Mouse (Mus musculus) liver, embryonic 18 days (tissue): ENCODE results near the gene Gm16513. TPM values are rescaled to one million over a fixed set of nuclear protein-coding genes. Genes with fewer than 3 reads are reported as not detected.

ENCODE experiments used
- polyA plus RNA-seq: library from polyadenylated mRNA; depleted of rRNA; stranded (reverse); fragments of >200 nt; gene quantifications from 2 replicates; pipeline ENCODE4 v1.2.3, GENCODE M21; 2012; rRNA removed

Gene Gm16513
- not detected in 2 replicates for polyA plus RNA-seq

DNA sequence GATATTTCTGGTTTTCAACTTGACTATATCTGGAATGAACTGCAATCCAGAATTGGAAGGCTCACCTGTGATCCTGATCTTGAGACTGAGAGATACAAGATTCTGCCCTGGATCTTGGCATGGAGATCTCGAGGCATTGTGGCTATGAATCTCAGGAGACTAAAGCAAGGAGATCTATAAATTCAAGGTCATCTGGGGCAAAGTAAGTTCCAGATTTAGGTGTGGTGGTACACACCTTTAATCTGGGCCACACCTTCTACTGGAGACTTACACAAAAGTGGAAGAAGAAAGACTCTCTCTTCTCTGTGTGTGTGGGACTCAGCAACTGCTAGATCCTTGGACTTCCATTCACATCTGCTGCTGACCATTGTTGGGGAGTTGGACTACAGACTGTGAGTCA lies at the start of gene Gm16513:
TSS of gene Gm16513 (plus strand) at position 301 of the 400 bp plus-strand sequence.

Other genes with a start within 250 kb of the Gm16513 start
- not detected in 2 replicates for gene Gm6367, start 194.0 kb upstream of the Gm16513 start, polyA plus RNA-seq
- gene Gm7942, start 75.7 kb upstream of the Gm16513 start, polyA plus RNA-seq: not detected in 2 replicates
- gene Gm10424, start 90.1 kb downstream of the Gm16513 start, polyA plus RNA-seq: not detected in 2 replicates
- not detected in 2 replicates for gene Gm3259, start 123.3 kb downstream of the Gm16513 start, polyA plus RNA-seq